Comparison of ENCODE assay signal across 17 mouse cellular contexts in the genomic region with DNA sequence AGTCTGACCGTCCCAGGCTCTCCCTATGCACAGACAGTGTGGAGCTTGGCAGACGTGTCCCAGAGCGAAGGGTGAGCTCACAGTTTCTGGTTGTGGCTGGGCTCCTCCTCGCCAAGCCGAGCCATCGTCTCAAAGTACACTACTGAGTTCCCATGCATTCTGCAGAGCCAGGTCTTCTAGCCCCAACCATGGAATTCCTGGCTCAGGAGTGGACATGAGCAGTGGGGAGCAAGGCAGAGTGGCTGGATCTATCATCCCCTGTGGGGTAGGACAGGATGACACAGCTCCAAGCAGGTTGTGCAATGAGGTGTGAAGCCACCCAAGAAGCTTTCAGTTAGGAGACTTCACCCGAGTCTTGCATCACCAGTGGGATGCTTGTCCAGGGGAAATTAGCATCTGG.
DNase-seq lines count a peak whose midpoint lies in the region; ATAC-seq lines count a peak whose summit lies in the region.
"Had no signal": no experiment of that assay in that cellular context is flagged by ENCODE, and none has a peak within 500 bp of the region (broad histone marks: within the 10 kb centered on the region; RNA-seq: fewer than 3 reads in every experiment).

No protein-coding gene starts in this region.

- no peaks in the 10 kb centered on the region for H3K36me3 ChIP-seq in hindbrain, embryonic 13.5 days
- no peaks in the 10 kb centered on the region for H3K36me3 ChIP-seq in hindbrain, embryonic 12.5 days
- H3K36me3 ChIP-seq: embryonic facial prominence, embryonic 12.5 days; embryonic facial prominence, embryonic 15.5 days had no signal

- no peak for ATAC-seq in hindbrain, embryonic 13.5 days (ENCODE audit: low FRiP score)
- no peak for ATAC-seq in hindbrain, embryonic 12.5 days (ENCODE audit: low FRiP score)
- ATAC-seq in granulocyte monocyte progenitor cell, adult 5-6 weeks (replicated peaks; ENCODE audit: poor library complexity, severe bottlenecking): 0 out of 2 replicates have a peak, but pooled peaks have one; percentile 18
- ATAC-seq: CD4-positive, CD25-positive, alpha-beta regulatory T cell, adult 4 months; inflammation-experienced regulatory T-cells, adult 6 months; intestine, embryonic 16.5 days had no signal

- 69% methylated on average over 7 of the region's 7 CpGs for WGBS in hindbrain, embryonic 13.5 days
- WGBS in hindbrain, embryonic 12.5 days: 72% methylated on average over 7 of the region's 7 CpGs

- no peak overlapping the region for H3K27ac ChIP-seq in hindbrain, embryonic 13.5 days
- H3K27ac ChIP-seq in hindbrain, embryonic 12.5 days: no peak overlapping the region
- H3K27ac ChIP-seq: embryonic facial prominence, embryonic 12.5 days; embryonic facial prominence, embryonic 15.5 days; hindbrain, embryonic 14.5 days; hindbrain, postnatal 0 days had no signal

- no peaks in the 10 kb centered on the region for H3K9me3 ChIP-seq in hindbrain, embryonic 13.5 days
- no peaks in the 10 kb centered on the region for H3K9me3 ChIP-seq in hindbrain, embryonic 12.5 days (replicated peaks)
- H3K9me3 ChIP-seq: embryonic facial prominence, embryonic 12.5 days; embryonic facial prominence, embryonic 15.5 days had no signal

- H3K4me2 ChIP-seq in hindbrain, embryonic 13.5 days: no peak overlapping the region
- H3K4me2 ChIP-seq in hindbrain, embryonic 12.5 days (replicated peaks): no peak overlapping the region
- H3K4me2 ChIP-seq: embryonic facial prominence, embryonic 12.5 days; embryonic facial prominence, embryonic 15.5 days; heart, embryonic 11.5 days; hindbrain, embryonic 14.5 days had no signal

- H3K4me3 ChIP-seq in hindbrain, embryonic 13.5 days: no peak overlapping the region
- no peak overlapping the region for H3K4me3 ChIP-seq in hindbrain, embryonic 12.5 days
- H3K4me3 ChIP-seq: embryonic facial prominence, embryonic 12.5 days; embryonic facial prominence, embryonic 15.5 days had no signal

- peaks cover 75% of the 10 kb centered on the region for H3K4me1 ChIP-seq in hindbrain, embryonic 13.5 days (replicated peaks)
- peaks cover 38% of the 10 kb centered on the region for H3K4me1 ChIP-seq in hindbrain, embryonic 12.5 days

- peaks cover 57% of the 10 kb centered on the region for H3K27me3 ChIP-seq in hindbrain, embryonic 13.5 days
- peaks cover 58% of the 10 kb centered on the region for H3K27me3 ChIP-seq in hindbrain, embryonic 12.5 days

- peak; percentile 45 to 55 for DNase-seq in cerebellum, postnatal 25 days
- DNase-seq in cerebellum, postnatal 14 days: no peak
- no peak for DNase-seq in spleen, postnatal 10 days (ENCODE audit: low spot score in 2 of 2)
- DNase-seq: adrenal gland, adult 2 months; heart, adult 11 months had no signal

- peak overlapping the region; percentile 25; the same call in 1 of the 2 replicates for H3K9ac ChIP-seq in hindbrain, embryonic 13.5 days
- H3K9ac ChIP-seq in hindbrain, embryonic 12.5 days: no peak overlapping the region
- H3K9ac ChIP-seq: embryonic facial prominence, embryonic 12.5 days; embryonic facial prominence, embryonic 15.5 days; forebrain, postnatal 0 days; hindbrain, embryonic 14.5 days had no signal

Comparison
In these comparisons a context has a peak if more than half of its experiments do, and no peak if none do; other contexts are left out.
1. DNase-seq: peak in cerebellum, postnatal 25 days (2 of 2); none in cerebellum, postnatal 14 days (0 of 2) and spleen, postnatal 10 days (0 of 2).